Mouse (Mus musculus) frontal cortex, postnatal 14 days (tissue): Measurements from ENCODE around the gene Btbd35f20.
"Not testable (repeated sequence)": the region's sequence is repeated elsewhere in the genome, so short reads cannot be mapped to it uniquely, and the experiment has no call there.

Experiments
- DNase-seq, 2 experiments: peaks; one replicate each; pipeline ENCODE4 v3.0.0; 2022; ENCODE audit warnings: low spot score in 2 of 2

Btbd35f20 gene

GRCm38 (mm10) chrX:4291145-4291544, at the start of gene Btbd35f20:
Btbd35f20 (minus strand) TSS chrX:4291245.
- not testable (repeated sequence) for DNase-seq
